Mouse (Mus musculus): ENCODE results near the gene Tsku.

DNA sequence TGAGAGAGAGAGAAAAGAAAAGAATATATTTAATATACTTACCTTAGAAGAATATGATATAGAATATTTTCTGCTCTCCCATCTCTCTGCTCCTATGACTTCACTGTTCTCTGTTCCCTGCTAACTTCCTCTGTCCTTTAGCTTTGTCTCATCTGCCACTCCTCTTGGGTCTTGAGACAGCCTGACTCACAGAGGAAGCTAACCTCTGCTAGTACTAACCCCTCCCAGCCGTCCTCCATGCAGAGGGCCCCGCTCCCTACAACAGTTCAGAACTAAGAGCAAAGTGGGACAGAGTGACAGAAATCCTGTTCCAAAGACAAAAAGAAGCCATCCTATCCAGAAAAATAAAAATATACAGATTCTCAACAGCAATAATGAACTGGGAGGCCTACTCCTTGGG is 40.0 kb downstream of the Tsku start, which contains the start of gene Acer3:
- TF ChIP-seq CTCF (conservative IDR thresholded peaks at IDR 0.05; ENCODE audit: insufficient read depth, insufficient read length, low read depth, low read length) (no peak), POLR2A (IDR thresholded peaks at IDR 0.05; ENCODE audit: low read depth, low read length) (no peak)
